Mouse (Mus musculus): Measurements from ENCODE around the gene Epop.
"Not testable (repeated sequence)": the region's sequence is repeated elsewhere in the genome, so short reads cannot be mapped to it uniquely, and the experiment has no call there.

Gene Epop

GRCm38 (mm10) chr11:97660734-97661647 lies 31.5 kb upstream of the Epop start:
- no peak for DNase-seq (ENCODE audit: low spot score)

GRCm38 (mm10) chr11:97659990-97660714 lies 30.6 kb upstream of the Epop start:
- peak; percentile 73 for DNase-seq (ENCODE audit: low spot score)

- peak; percentile 66 for DNase-seq (ENCODE audit: low spot score)
Observed at GRCm38 (mm10) chr11:97659267-97659989, 29.9 kb upstream of the Epop start.

- no peak for DNase-seq (ENCODE audit: low spot score)
Observed at GRCm38 (mm10) chr11:97658751-97659266, 29.3 kb upstream of the Epop start.

- DNase-seq (ENCODE audit: low spot score): not testable (repeated sequence)
Observed at GRCm38 (mm10) chr11:97657967-97658366, 28.5 kb upstream of the Epop start.

- DNase-seq (ENCODE audit: low spot score): no peak
Observed at GRCm38 (mm10) chr11:97657184-97657945, 27.9 kb upstream of the Epop start.

- no peak for DNase-seq (ENCODE audit: low spot score)
Observed at GRCm38 (mm10) chr11:97656269-97656971, 26.9 kb upstream of the Epop start.

- no peak for DNase-seq (ENCODE audit: low spot score)
Observed at GRCm38 (mm10) chr11:97654210-97654609, 24.7 kb upstream of the Epop start.

GRCm38 (mm10) chr11:97653376-97653775 lies 23.9 kb upstream of the Epop start:
- not testable (repeated sequence) for DNase-seq (ENCODE audit: low spot score)

GRCm38 (mm10) chr11:97650341-97650740 lies 20.8 kb upstream of the Epop start:
- no peak for DNase-seq (ENCODE audit: low spot score)

- DNase-seq (ENCODE audit: low spot score): not testable (repeated sequence)
Observed at GRCm38 (mm10) chr11:97648541-97648940, 19.0 kb upstream of the Epop start.

- peak; percentile 67 for DNase-seq (ENCODE audit: low spot score)
Observed at GRCm38 (mm10) chr11:97644834-97645233, 15.3 kb upstream of the Epop start.

- no peak for DNase-seq (ENCODE audit: low spot score)
Observed at GRCm38 (mm10) chr11:97643380-97644055, 14.0 kb upstream of the Epop start.

GRCm38 (mm10) chr11:97642746-97643145 lies 13.2 kb upstream of the Epop start:
- DNase-seq (ENCODE audit: low spot score): no peak

- DNase-seq (ENCODE audit: low spot score): no peak
Observed at GRCm38 (mm10) chr11:97641668-97642067, 12.2 kb upstream of the Epop start.

- DNase-seq (ENCODE audit: low spot score): no peak
Observed at GRCm38 (mm10) chr11:97635468-97636019, 6.0 kb upstream of the Epop start.

GRCm38 (mm10) chr11:97632440-97632839 lies 2.9 kb upstream of the Epop start:
- not testable (repeated sequence) for DNase-seq (ENCODE audit: low spot score)

GRCm38 (mm10) chr11:97631938-97632337 lies 2.4 kb upstream of the Epop start:
- DNase-seq (ENCODE audit: low spot score): peak; percentile 83

- no peak for DNase-seq (ENCODE audit: low spot score)
Observed at GRCm38 (mm10) chr11:97631500-97631899, 2.0 kb upstream of the Epop start.

GRCm38 (mm10) chr11:97631046-97631445 lies 1.5 kb upstream of the Epop start:
- no peak for DNase-seq (ENCODE audit: low spot score)

All from T-cell, adult 2 months (primary cell).